Mouse (Mus musculus) myocyte (in vitro differentiated cells): ENCODE results near the gene Zmynd19. TPM values are rescaled to one million over a fixed set of nuclear protein-coding genes. Genes with fewer than 3 reads are reported as not detected.

Experiments used
- H3K27me3 ChIP-seq: one replicate; pipeline ENCODE4 v1.6.1; 2011; ENCODE audit not compliant: control insufficient read depth, insufficient read depth, insufficient read length
- H3K36me3 ChIP-seq: one replicate; pipeline ENCODE4 v1.6.1; 2011; ENCODE audit not compliant: control insufficient read depth, insufficient read depth
- H3K4me2 ChIP-seq: one replicate; pipeline ENCODE4 v1.6.1; 2011; ENCODE audit warnings: low read depth, control low read depth
- H3K4me3 ChIP-seq: one replicate; pipeline ENCODE4 v1.5.1; 2011; ENCODE audit warnings: mild to moderate bottlenecking, control low read depth, moderate library complexity
- H3K79me2 ChIP-seq: one replicate; pipeline ENCODE4 v1.6.1; 2011; ENCODE audit not compliant: control insufficient read depth, insufficient read depth
- H3ac ChIP-seq: one replicate; pipeline ENCODE4 v1.6.1; 2011; ENCODE audit not compliant: control insufficient read depth, insufficient read length
- CEBPB ChIP-seq: IDR thresholded peaks from 2 replicates; pipeline ENCODE4 v1.6.1; 2011; ENCODE audit warnings: mild to moderate bottlenecking, moderate library complexity; ENCODE audit not compliant: poor library complexity, insufficient read depth, severe bottlenecking
- E2F4 ChIP-seq: IDR thresholded peaks from one replicate; pipeline ENCODE4 v1.6.1; 2011; ENCODE audit warnings: mild to moderate bottlenecking, control low read depth, moderate library complexity; ENCODE audit not compliant: insufficient read depth
- MAX ChIP-seq: IDR thresholded peaks from one replicate; pipeline ENCODE4 v1.6.1; 2011; ENCODE audit warnings: low read depth, mild to moderate bottlenecking, control low read depth
- MYOD1 ChIP-seq, 3 experiments: IDR thresholded peaks; one replicate each; pipeline ENCODE4 v1.6.1; 2011; ENCODE audit warnings: control low read depth in 2 of 3, low read depth in 2 of 3, mild to moderate bottlenecking in 2 of 3, moderate library complexity in 1 of 3; ENCODE audit not compliant: insufficient read length in 2 of 3, control insufficient read depth in 1 of 3
- MYOG ChIP-seq, 3 experiments: IDR thresholded peaks; one replicate each; pipeline ENCODE4 v1.6.1; 2011; ENCODE audit warnings: control low read depth in 2 of 3, low read depth in 2 of 3, mild to moderate bottlenecking in 2 of 3; ENCODE audit not compliant: insufficient read length in 2 of 3, control insufficient read depth in 1 of 3, insufficient read depth in 1 of 3
- POLR2A ChIP-seq: IDR thresholded peaks from one replicate; pipeline ENCODE4 v1.6.1; 2011; ENCODE audit warnings: low read depth, mild to moderate bottlenecking, control low read depth, moderate library complexity; ENCODE audit not compliant: insufficient read length
- POLR2AphosphoS2 ChIP-seq: IDR thresholded peaks from one replicate; pipeline ENCODE4 v1.6.1; 2011; ENCODE audit warnings: low read depth, control low read depth; ENCODE audit not compliant: insufficient read length
- REST ChIP-seq: IDR thresholded peaks from one replicate; pipeline ENCODE4 v1.6.1; 2011; ENCODE audit warnings: mild to moderate bottlenecking, control low read depth, moderate library complexity; ENCODE audit not compliant: insufficient read depth, insufficient read length
- SRF ChIP-seq: IDR thresholded peaks from one replicate; pipeline ENCODE4 v1.6.1; 2011; ENCODE audit warnings: low read depth; ENCODE audit not compliant: control insufficient read depth, insufficient read length
- TCF12 ChIP-seq: IDR thresholded peaks from one replicate; pipeline ENCODE4 v1.6.1; 2011; ENCODE audit warnings: mild to moderate bottlenecking, control low read depth; ENCODE audit not compliant: poor library complexity, insufficient read depth, severe bottlenecking
- TCF3 ChIP-seq: IDR thresholded peaks from one replicate; pipeline ENCODE4 v1.6.1; 2011; ENCODE audit warnings: low read depth, control low read depth; ENCODE audit not compliant: insufficient read length
- USF1 ChIP-seq: IDR thresholded peaks from one replicate; pipeline ENCODE4 v1.6.1; 2011; ENCODE audit warnings: low read depth, mild to moderate bottlenecking, control low read depth, moderate library complexity
- polyA plus RNA-seq: library from polyadenylated mRNA; unstranded; fragments of >200 nt; fragmentation: generic; extraction: Trizol; gene quantifications from one replicate; pipeline ENCODE4 v1.2.1, GENCODE M21; 2012; ENCODE audit warnings: missing spikeins

Gene Zmynd19
- polyA plus RNA-seq, 1 experiment: 21.7 TPM

DNA sequence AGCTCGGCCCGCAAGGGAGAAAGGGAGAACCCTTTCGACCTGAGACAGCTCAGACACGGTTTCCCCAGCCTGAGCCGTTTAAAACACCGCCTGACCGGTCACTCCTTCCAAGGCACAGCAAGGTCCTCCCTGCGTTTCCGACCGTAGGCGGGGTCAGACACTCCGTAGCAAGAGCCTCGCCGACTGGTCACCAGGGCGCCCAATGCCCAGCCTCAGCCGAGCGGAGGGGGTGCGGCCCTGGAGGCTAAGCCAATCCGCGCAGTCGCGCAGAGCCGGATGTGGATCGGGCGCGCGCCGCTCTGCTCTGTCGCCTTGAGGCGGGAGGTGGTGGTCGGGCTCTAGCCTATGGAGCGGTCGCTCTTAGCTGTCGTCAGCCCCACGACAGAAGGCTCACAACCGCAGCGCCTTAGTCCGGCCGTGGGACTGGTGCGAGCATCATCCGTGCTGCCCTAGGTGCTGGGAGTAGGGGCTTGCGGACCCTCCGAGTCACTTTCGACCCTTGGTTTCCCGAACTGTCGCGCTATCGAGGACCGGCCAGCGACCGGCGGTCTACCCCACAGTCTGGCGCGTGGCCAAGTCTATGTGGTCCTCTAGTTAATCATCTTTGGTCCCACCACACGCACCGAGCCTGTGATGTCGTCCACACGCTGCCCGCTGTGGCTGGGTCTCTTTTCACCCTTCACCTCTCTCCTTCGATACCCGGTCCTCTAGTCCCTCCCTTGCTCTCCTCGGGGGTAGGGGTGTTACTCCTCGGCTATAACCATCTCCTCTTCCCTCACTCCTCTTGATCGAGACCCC lies 25.5 kb downstream of the Zmynd19 start, which contains the start of gene Mrpl41:
Mrpl41 (minus strand) TSS at position 193 of the 798 bp plus-strand sequence.
- H3K27me3 ChIP-seq: no peaks in the 10 kb centered on the region
- no peak for TF ChIP-seq MYOD1 (IDR thresholded peaks at IDR 0.05; ENCODE audit: control insufficient read depth in 1 of 3, insufficient read length in 2 of 3, low read depth in 2 of 3)
- TF ChIP-seq TCF3: no peak
- TF ChIP-seq USF1: no peak
- no peak for TF ChIP-seq REST
- TF ChIP-seq MYOG (IDR thresholded peaks at IDR 0.05; ENCODE audit: control insufficient read depth in 1 of 3, insufficient read depth in 1 of 3, insufficient read length in 2 of 3, low read depth in 2 of 3): peak in 1 of 3 experiments; percentile 1
- peak; percentile 86 for TF ChIP-seq POLR2A
- TF ChIP-seq SRF: peak; percentile 70
- TF ChIP-seq E2F4: peak; percentile 33
- no peak for TF ChIP-seq TCF12
- no peak for TF ChIP-seq CEBPB
- TF ChIP-seq MAX: no peak
- TF ChIP-seq POLR2AphosphoS2: peak; percentile 79
- H3ac ChIP-seq: peak within 1 kb of the TSS; percentile 53
- peak within 1 kb of the TSS; percentile 84 for H3K4me3 ChIP-seq
- H3K4me2 ChIP-seq: peak within 1 kb of the TSS; percentile 100
- H3K79me2 ChIP-seq: peaks cover 5% of the 10 kb centered on the region
- peaks cover 17% of the 10 kb centered on the region for H3K36me3 ChIP-seq

DNA sequence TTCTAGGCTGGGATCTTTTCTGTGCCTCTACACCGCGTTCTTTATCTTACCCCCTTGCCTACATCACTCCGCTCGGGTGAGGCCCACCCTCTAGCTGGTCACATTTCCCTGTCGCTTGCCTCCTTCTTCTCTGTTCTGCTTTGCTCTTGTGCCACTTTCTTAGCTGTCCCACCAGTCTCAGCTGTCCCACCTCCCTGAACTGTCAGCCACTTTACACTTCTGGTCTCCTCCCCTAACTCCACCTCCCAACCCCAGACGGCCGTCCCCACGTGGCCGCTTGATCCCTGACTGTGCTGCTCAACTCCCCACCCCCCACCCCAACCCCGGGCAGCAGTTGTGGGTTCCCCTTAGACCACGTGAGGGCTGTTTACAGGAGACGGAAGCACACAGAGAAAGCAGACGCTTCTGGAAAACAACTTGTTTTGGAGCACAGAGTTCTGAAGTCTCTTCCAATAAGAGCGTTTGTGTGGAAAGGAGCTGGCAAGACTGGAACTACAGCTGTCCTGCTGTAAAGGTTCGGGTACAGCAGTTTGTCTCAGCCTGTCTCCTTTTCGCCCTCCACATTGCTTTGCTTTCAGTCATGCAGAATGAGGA lies 26.2 kb downstream of the Zmynd19 start, which contains the start of gene Pnpla7:
Pnpla7 (plus strand) TSS at position 330 of the 594 bp plus-strand sequence.
- TF ChIP-seq MAX (peak; percentile 63), POLR2A (peak; percentile 36), E2F4 (no peak), MYOD1 (IDR thresholded peaks at IDR 0.05; ENCODE audit: control insufficient read depth in 1 of 3, insufficient read length in 2 of 3, low read depth in 2 of 3) (no peak), USF1 (peak; percentile 90), REST (no peak), MYOG (IDR thresholded peaks at IDR 0.05; ENCODE audit: control insufficient read depth in 1 of 3, insufficient read depth in 1 of 3, insufficient read length in 2 of 3, low read depth in 2 of 3) (peak in 1 of 3 experiments; percentile 20), TCF3 (no peak)
- Histone ChIP-seq H3ac (peak within 1 kb of the TSS; percentile 53), H3K27me3 (no peaks in the 10 kb centered on the region), H3K79me2 (peaks cover 5% of the 10 kb centered on the region), H3K4me3 (peak within 1 kb of the TSS; percentile 84), H3K4me2 (peak within 1 kb of the TSS; percentile 100), H3K36me3 (peaks cover 17% of the 10 kb centered on the region)

DNA sequence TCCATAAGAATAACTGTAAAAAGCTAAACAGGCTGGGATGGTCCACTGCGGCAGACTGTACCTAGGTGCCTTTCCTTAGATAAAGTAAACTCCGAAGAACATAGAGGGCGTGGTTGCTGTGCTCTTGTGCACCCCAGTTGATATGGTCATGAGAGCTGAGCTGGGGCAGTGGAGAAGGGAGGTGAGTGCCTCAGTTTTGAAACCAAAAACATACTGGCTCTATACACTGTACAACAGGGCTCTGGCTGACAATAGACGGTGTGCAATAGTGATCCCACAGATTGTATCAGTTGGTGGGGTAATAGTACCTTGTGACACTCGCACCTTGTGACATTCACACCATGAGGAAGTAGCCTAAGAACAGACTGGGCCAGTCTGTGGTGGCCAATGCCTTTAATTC lies 27.4 kb downstream of the Zmynd19 start:
- H3K4me3 ChIP-seq: no peak overlapping the region

DNA sequence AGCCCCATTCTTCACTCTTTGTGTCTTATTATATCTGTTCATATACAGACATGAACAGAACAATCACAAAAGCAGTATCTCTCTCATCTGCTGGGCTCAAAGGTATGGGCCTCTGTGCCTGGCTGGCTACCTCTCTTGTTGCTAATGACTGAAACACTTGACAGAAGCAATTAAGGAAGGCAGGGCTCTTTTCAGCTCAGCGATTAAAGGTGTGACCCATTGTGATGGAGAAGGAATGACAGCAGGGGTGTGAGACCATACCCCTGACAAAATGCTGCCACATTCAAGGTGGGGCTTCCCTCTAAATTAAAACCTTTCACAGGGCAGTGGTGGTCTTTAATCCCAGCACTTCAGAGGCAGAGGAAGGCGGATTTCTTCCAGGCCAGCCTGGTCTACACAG lies 38.2 kb downstream of the Zmynd19 start:
- no peak overlapping the region for H3K4me3 ChIP-seq
- no peak overlapping the region for H3ac ChIP-seq
- no peaks in the 10 kb centered on the region for H3K79me2 ChIP-seq
- H3K36me3 ChIP-seq: no peaks in the 10 kb centered on the region
- TF ChIP-seq POLR2A: no peak
- H3K27me3 ChIP-seq: no peaks in the 10 kb centered on the region
- no peak overlapping the region for H3K4me2 ChIP-seq

More for the DNA sequence above, 27.4 kb downstream of the Zmynd19 start:
- peaks cover 5% of the 10 kb centered on the region for H3K79me2 ChIP-seq
- peaks cover 13% of the 10 kb centered on the region for H3K36me3 ChIP-seq
- no peak overlapping the region for H3K4me2 ChIP-seq
- TF ChIP-seq MYOD1 (IDR thresholded peaks at IDR 0.05; ENCODE audit: control insufficient read depth in 1 of 3, insufficient read length in 2 of 3, low read depth in 2 of 3) (no peak), POLR2A (no peak), USF1 (no peak), MYOG (IDR thresholded peaks at IDR 0.05; ENCODE audit: control insufficient read depth in 1 of 3, insufficient read depth in 1 of 3, insufficient read length in 2 of 3, low read depth in 2 of 3) (no peak), TCF3 (no peak), SRF (no peak)
- H3ac ChIP-seq: no peak overlapping the region
- H3K27me3 ChIP-seq: no peaks in the 10 kb centered on the region

DNA sequence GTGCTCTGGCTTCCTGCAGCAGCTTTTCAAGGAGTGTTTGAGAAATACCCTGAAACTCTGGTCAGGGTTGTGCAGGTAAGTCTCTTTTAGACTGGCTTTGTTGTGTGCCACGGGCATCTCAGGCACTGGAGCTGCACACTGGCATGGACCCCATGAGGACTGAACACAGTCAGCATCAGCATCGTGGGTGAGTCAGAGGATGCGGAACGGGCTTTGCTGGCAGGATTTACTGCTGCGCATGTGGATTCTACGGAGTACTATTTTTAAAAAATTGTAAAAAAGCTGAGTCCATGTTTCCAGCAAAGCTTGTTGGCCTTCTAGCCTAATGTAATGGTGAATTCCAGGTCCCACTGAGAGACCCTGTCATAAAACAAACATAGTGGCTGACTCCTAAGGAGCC lies 45.7 kb downstream of the Zmynd19 start:
- H3K4me3 ChIP-seq: no peak overlapping the region
- H3K4me2 ChIP-seq: no peak overlapping the region
- no peak for TF ChIP-seq MYOD1 (IDR thresholded peaks at IDR 0.05; ENCODE audit: control insufficient read depth in 1 of 3, insufficient read length in 2 of 3, low read depth in 2 of 3)
- no peak for TF ChIP-seq E2F4
- no peak for TF ChIP-seq TCF12
- no peak for TF ChIP-seq POLR2AphosphoS2
- no peak for TF ChIP-seq USF1
- no peak for TF ChIP-seq MYOG (IDR thresholded peaks at IDR 0.05; ENCODE audit: control insufficient read depth in 1 of 3, insufficient read depth in 1 of 3, insufficient read length in 2 of 3, low read depth in 2 of 3)
- TF ChIP-seq REST: no peak
- no peak for TF ChIP-seq SRF
- TF ChIP-seq TCF3: no peak
- no peak for TF ChIP-seq POLR2A
- no peak overlapping the region for H3ac ChIP-seq
- no peaks in the 10 kb centered on the region for H3K36me3 ChIP-seq
- no peaks in the 10 kb centered on the region for H3K79me2 ChIP-seq
- H3K27me3 ChIP-seq: no peaks in the 10 kb centered on the region
